Mouse (Mus musculus) limb, embryonic 14.5 days (tissue): ENCODE results near the gene Frmpd4. TPM values are rescaled to one million over a fixed set of nuclear protein-coding genes. Genes with fewer than 3 reads are reported as not detected.

Experiments used
- ATAC-seq: fragments of 200-750 bp; cut with Nextera tagmentation; 2 replicates; pipeline ENCODE4 v1.8.0; 2017; ENCODE audit warnings: low read depth, moderate number of reproducible peaks, moderate TSS enrichment; ENCODE audit not compliant: low FRiP score
- DNase-seq: peaks from one replicate; pipeline ENCODE4 v3.0.0-alpha.2; 2015; ENCODE audit warnings: low spot score
- H3K27ac ChIP-seq: fragments of 300-500 bp; sonication (generic); replicated peaks from 2 replicates; pipeline ENCODE4 v1.5.1; 2014; ENCODE audit warnings: low read depth, mild to moderate bottlenecking, low read length, moderate library complexity, mixed read lengths
- H3K27me3 ChIP-seq: fragments of 300-500 bp; sonication (generic); 2 replicates; pipeline ENCODE4 v1.6.1; 2014; ENCODE audit warnings: low read length, mixed read lengths; ENCODE audit not compliant: control insufficient read depth, insufficient read depth
- H3K36me3 ChIP-seq: fragments of 300-500 bp; sonication (generic); 2 replicates; pipeline ENCODE4 v1.6.1; 2014; ENCODE audit warnings: mild to moderate bottlenecking, low read length, moderate library complexity, mixed read lengths; ENCODE audit not compliant: control insufficient read depth, insufficient read depth
- H3K4me1 ChIP-seq: fragments of 300-500 bp; sonication (generic); 2 replicates; pipeline ENCODE4 v1.6.1; 2014; ENCODE audit warnings: antibody characterized with exemption, low read length, mixed read lengths; ENCODE audit not compliant: control insufficient read depth, insufficient read depth
- H3K4me2 ChIP-seq: fragments of 300-500 bp; sonication (generic); replicated peaks from 2 replicates; pipeline ENCODE4 v1.6.1; 2014; ENCODE audit warnings: low read depth, mild to moderate bottlenecking, low read length, moderate library complexity; ENCODE audit not compliant: severe bottlenecking
- H3K4me3 ChIP-seq: fragments of 300-500 bp; sonication (generic); replicated peaks from 2 replicates; pipeline ENCODE4 v1.5.1; 2014; ENCODE audit warnings: low read length
- H3K9ac ChIP-seq: fragments of 300-500 bp; sonication (generic); 2 replicates; pipeline ENCODE4 v1.6.1; 2014; ENCODE audit warnings: mild to moderate bottlenecking, low read depth, low read length, moderate library complexity; ENCODE audit not compliant: severe bottlenecking
- H3K9me3 ChIP-seq: fragments of 300-500 bp; sonication (generic); 2 replicates; pipeline ENCODE4 v1.6.1; 2016; ENCODE audit warnings: low read length; ENCODE audit not compliant: control insufficient read depth
- POLR2A ChIP-seq: fragments of 200-500 bp; IDR thresholded peaks from 2 replicates; pipeline ENCODE4 v1.8.0; 2012; ENCODE audit warnings: inconsistent platforms, mild to moderate bottlenecking, moderate library complexity, borderline replicate concordance; ENCODE audit not compliant: insufficient read depth, insufficient read length; ENCODE audit errors: extremely low read depth
- WGBS: fragments of 180-500 bp; shearing (Covaris S2); extraction: QIAGEN DNeasy Blood & Tissue Kit; methylation state at CpG from one replicate; pipeline ENCODE4 v1.1.7; 2014; 5-methylcytosine and 5-hydroxymethylcytosine counted together
- polyA plus RNA-seq, 2 experiments: library from polyadenylated mRNA; depleted of rRNA in 1 of 2; stranded (reverse) in 1 of 2; unstranded in 1 of 2; fragments of >200 nt; fragmentation: Nextera tagmentation in 1 of 2; extraction: Ambion mirVana in 1 of 2; gene quantifications; 2 replicates each; pipeline versions ENCODE4 v1.2.1 to v1.2.3; 2012 to 2014

Gene Frmpd4
- polyA plus RNA-seq, 2 experiments: 0.38 to 0.41 TPM

DNA sequence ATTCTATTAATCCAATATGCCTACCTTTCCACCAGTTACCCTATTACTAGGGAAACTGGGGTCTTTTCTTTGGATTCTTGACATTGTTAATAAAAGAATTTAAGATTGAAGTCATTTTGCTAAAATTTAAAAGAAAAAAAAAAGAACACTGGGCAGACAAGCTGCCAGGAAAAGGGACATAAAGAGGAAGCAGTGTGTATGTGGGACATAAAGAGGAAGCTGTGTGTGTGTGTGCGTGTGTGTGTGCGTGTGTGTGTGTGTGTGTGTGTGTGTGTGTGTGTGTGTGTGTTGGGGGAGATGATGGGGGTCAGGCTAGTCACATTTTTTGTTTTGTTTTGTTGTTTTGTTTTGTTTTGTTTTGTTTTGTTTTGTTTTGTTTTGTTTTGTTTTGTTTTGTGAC lies 121.8 kb downstream of the Frmpd4 start:
- no peaks in the 10 kb centered on the region for H3K27me3 ChIP-seq
- H3K9ac ChIP-seq: no peak overlapping the region
- ATAC-seq (no peak), DNase-seq (no peak)
- TF ChIP-seq POLR2A: no peak
- H3K9me3 ChIP-seq: no peaks in the 10 kb centered on the region
- no peak overlapping the region for H3K4me2 ChIP-seq
- no peak overlapping the region for H3K27ac ChIP-seq
- no peak overlapping the region for H3K4me3 ChIP-seq
- H3K4me1 ChIP-seq: no peaks in the 10 kb centered on the region
- no peaks in the 10 kb centered on the region for H3K36me3 ChIP-seq
- WGBS: 80% methylated on average over 2 of the region's 2 CpGs

DNA sequence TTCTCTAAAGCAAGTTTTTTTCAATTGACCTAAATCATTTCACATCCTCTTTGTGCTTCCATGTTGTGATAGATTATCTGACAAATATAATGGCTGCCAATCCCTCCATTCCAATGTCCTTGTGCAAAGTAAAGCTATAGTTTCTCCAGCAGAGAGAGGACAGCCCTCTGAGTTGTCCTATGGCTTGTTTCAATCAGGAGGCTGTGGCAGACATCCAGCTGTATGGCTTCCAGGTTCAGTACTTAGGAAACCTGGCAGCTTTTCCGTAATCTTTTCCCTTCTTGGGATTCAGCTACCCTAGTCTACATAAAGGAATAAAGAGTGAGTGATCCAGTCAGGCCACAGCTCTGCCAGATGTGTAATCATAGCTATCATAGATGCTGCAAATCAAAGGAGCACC lies 145.8 kb downstream of the Frmpd4 start:
- ATAC-seq (no peak), DNase-seq (peak; percentile 70)
- no peak overlapping the region for H3K4me3 ChIP-seq
- no peak overlapping the region for H3K27ac ChIP-seq
- no peaks in the 10 kb centered on the region for H3K9me3 ChIP-seq
- no peaks in the 10 kb centered on the region for H3K4me1 ChIP-seq
- H3K9ac ChIP-seq: no peak overlapping the region
- TF ChIP-seq POLR2A: no peak
- no peaks in the 10 kb centered on the region for H3K27me3 ChIP-seq
- no peaks in the 10 kb centered on the region for H3K36me3 ChIP-seq
- H3K4me2 ChIP-seq: no peak overlapping the region
- 59% methylated on average over 1 of the region's 1 CpGs for WGBS

DNA sequence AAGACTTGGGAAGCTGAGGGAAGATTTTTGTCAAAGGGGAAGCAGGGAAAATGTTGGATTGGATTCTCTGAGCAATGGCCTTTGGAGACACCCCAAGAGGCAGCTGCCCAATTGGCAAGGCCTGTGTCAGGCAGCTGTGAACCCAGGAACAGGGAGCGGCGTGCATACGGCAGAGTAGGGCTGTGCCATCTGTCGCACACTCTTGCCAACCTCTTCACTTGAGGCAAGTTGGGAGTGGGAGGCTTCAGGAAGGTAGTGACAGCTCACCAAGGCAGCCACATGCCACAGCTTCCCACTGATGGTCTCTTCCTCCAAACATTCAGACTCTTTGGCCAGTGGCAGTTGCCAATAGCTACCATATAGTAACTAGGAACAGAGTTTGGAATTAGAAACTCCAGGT lies 147.2 kb downstream of the Frmpd4 start:
- Histone ChIP-seq H3K4me3 (no peak overlapping the region), H3K4me2 (no peak overlapping the region), H3K27me3 (no peaks in the 10 kb centered on the region), H3K27ac (no peak overlapping the region), H3K4me1 (no peaks in the 10 kb centered on the region), H3K36me3 (no peaks in the 10 kb centered on the region), H3K9ac (no peak overlapping the region), H3K9me3 (no peaks in the 10 kb centered on the region)
- no peak for ATAC-seq
- 92% methylated on average over 4 of the region's 4 CpGs for WGBS
- no peak for DNase-seq
- TF ChIP-seq POLR2A: no peak

DNA sequence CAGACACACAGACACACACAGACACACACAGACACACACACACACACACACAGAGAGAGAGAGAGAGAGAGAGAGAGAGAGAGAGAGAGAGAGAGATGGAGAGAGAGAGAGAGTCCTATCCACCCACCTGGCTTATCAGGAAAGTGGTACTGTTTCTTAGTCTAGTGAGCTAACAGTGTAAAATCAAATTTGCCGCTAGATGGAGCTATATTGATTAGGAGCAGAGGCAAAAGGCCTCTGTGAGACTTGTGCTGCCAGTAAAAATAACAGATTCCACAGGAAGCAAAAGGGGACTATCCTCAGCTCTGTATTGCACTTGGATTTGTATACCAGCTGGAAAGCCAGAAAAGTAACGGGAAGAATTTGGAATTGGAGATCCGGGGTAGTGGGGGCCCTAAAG lies 161.6 kb downstream of the Frmpd4 start:
- Histone ChIP-seq H3K27me3 (no peaks in the 10 kb centered on the region), H3K4me2 (no peak overlapping the region), H3K36me3 (no peaks in the 10 kb centered on the region), H3K27ac (no peak overlapping the region), H3K9me3 (no peaks in the 10 kb centered on the region), H3K4me3 (no peak overlapping the region), H3K4me1 (no peaks in the 10 kb centered on the region), H3K9ac (no peak overlapping the region)
- 27% methylated on average over 3 of the region's 3 CpGs for WGBS
- ATAC-seq: no peak
- peak; percentile 5 for DNase-seq
- no peak for TF ChIP-seq POLR2A

DNA sequence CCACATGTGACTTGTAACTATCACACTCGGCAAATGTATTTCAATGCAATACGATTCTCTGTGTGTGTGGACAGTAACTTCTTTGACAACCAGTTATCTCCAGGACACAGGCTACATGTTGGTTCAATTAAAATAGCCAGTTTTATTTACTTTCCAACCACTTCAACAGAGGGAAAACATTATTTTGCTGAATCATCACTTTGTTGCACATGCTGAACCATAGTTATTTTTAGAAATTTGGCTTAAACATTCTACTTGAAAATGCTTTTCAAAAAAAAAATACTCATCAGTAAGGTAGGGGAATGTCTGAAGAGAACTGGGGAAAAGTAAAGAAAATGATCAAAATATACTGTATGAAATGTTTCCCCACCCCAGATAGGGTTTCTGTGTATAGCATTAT lies 173.5 kb downstream of the Frmpd4 start:
- Histone ChIP-seq H3K4me1 (no peaks in the 10 kb centered on the region), H3K36me3 (no peaks in the 10 kb centered on the region), H3K4me2 (no peak overlapping the region), H3K27ac (no peak overlapping the region), H3K4me3 (no peak overlapping the region), H3K27me3 (no peaks in the 10 kb centered on the region), H3K9me3 (no peaks in the 10 kb centered on the region), H3K9ac (no peak overlapping the region)
- 77% methylated on average over 2 of the region's 2 CpGs for WGBS
- no peak for TF ChIP-seq POLR2A
- DNase-seq (no peak), ATAC-seq (no peak)

DNA sequence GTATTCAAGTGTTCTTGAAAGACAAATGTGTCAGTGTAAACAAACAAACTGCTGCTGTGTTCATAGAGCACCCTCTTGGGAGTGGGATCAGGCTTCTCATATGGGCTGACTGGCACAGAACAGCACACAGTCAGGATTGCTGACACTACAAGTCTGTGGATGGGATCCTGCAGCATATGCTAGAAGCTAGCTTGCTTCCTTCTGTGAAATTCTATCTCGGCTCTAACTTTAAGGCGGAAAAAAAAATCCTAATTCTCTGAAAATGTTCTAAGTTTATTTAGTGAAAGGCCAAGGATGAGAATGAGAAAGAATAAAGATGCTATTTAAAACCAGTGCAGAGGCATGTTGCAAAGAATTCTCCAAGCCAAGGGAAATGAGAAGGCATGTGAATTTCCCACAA lies 226.6 kb downstream of the Frmpd4 start:
- no peaks in the 10 kb centered on the region for H3K36me3 ChIP-seq
- H3K27ac ChIP-seq: no peak overlapping the region
- no peak for TF ChIP-seq POLR2A
- H3K4me3 ChIP-seq: no peak overlapping the region
- no peaks in the 10 kb centered on the region for H3K27me3 ChIP-seq
- no peaks in the 10 kb centered on the region for H3K9me3 ChIP-seq
- no peak overlapping the region for H3K4me2 ChIP-seq
- DNase-seq (no peak), ATAC-seq (no peak)
- H3K4me1 ChIP-seq: no peaks in the 10 kb centered on the region
- 80% methylated on average over 2 of the region's 2 CpGs for WGBS
- H3K9ac ChIP-seq: no peak overlapping the region
